Mouse (Mus musculus): ENCODE measurements around the gene Taf8. TPM values are rescaled to one million over a fixed set of nuclear protein-coding genes. Genes with fewer than 3 reads are reported as not detected.

Gene Taf8
- polyA plus RNA-seq, 1 experiment from 2014 or later, result 34.2 TPM

GRCm38 (mm10) chr17:47439396-47440028, 62.6 kb downstream of the Taf8 start:
- WGBS, result 39% methylated on average over 9 of the region's 9 CpGs

DNA sequence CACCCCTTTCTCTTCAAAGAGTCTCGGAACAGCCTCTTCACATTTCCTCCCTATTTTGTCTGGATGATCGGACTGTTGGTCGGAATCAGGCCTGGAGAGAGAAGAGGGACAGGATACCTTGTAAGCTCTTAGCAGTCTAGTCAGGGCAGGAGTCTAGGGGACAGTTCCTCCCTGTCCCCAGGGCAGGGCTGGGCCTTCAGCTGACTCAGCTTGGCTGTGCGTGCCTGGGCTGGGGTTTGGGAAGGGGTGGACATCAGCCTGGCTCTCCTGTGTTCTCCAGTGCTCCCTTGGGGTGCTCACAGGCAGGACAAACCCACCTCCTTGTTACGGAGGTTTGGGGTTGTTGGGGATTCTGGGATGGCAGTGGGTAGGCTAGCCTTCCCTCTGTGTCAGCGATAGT, 63.5 kb downstream of the Taf8 start:
- Histone ChIP-seq H3K9me3 (no peaks in the 10 kb centered on the region), H3K27me3 (peaks cover 39% of the 10 kb centered on the region), H3K4me3 (no peak overlapping the region), H3K27ac (no peak overlapping the region), H3K4me2 (replicated peaks) (no peak overlapping the region), H3K9ac (no peak overlapping the region), H3K4me1 (peaks cover 15% of the 10 kb centered on the region), H3K36me3 (no peaks in the 10 kb centered on the region)
- 57% methylated on average over 6 of the region's 6 CpGs for WGBS
- no peak for ATAC-seq (ENCODE audit: insufficient number of reproducible peaks, insufficient read depth, low FRiP score, low TSS enrichment)

More at GRCm38 (mm10) chr17:47439396-47440028, 62.6 kb downstream of the Taf8 start:
- Histone ChIP-seq H3K4me1 (peaks cover 15% of the 10 kb centered on the region), H3K4me3 (no peak overlapping the region), H3K27me3 (peaks cover 39% of the 10 kb centered on the region), H3K27ac (no peak overlapping the region), H3K36me3 (no peaks in the 10 kb centered on the region), H3K9ac (no peak overlapping the region), H3K4me2 (replicated peaks) (no peak overlapping the region), H3K9me3 (no peaks in the 10 kb centered on the region)
- ATAC-seq (ENCODE audit: insufficient number of reproducible peaks, insufficient read depth, low FRiP score, low TSS enrichment), result no peak

GRCm38 (mm10) chr17:47436907-47437547, 65.1 kb downstream of the Taf8 start, which contains the start of gene 1700001C19Rik:
Gene 1700001C19Rik (minus strand): TSS chr17:47437376.
- ATAC-seq (ENCODE audit: insufficient number of reproducible peaks, insufficient read depth, low FRiP score, low TSS enrichment), result no peak
- Histone ChIP-seq H3K4me1 (peaks cover 15% of the 10 kb centered on the region), H3K36me3 (no peaks in the 10 kb centered on the region), H3K4me3 (peak within 1 kb of the TSS; percentile 41), H3K9me3 (no peaks in the 10 kb centered on the region), H3K27ac (no peak within 1 kb of the TSS), H3K9ac (peak within 1 kb of the TSS; percentile 33), H3K4me2 (replicated peaks) (peak within 1 kb of the TSS; percentile 73), H3K27me3 (peaks cover 39% of the 10 kb centered on the region)
- 1% methylated on average over 25 of the region's 25 CpGs for WGBS

DNA sequence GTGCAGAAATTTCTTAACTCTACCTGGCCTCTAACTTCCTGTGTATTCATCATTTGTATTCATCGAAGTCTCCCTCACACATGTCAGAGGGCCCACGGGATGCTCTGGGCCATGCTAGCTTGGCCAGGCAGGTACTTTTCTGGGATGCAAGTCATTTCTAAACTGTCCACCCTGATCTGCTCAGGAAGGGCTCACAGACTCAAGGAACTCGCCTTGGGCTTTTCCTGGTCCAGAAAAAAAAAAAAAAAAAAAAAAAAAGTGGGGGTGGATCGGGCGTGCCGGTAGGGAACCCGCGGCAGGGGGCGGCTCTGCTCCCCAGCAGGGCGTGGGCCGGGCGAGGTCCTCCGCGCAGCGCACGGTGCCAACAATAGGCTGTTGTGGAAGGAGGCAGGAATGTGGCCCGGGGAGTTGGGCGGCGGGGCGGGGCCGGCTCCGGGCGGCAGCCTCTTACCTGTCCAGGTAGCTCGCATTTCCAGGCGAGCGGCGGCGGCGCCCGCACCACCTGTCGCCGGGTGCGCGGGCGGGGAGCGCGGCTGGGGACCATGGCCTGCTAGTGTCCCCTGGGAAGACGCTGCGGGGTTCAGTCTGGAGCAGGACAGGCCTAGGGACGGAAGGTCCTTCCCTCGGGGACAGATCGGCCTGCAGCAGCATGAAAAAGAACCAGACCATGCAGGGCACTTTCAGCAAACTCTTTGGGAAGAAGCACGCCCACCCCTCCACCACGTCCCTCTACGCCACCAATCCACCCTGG, 65.8 kb downstream of the Taf8 start, which contains the start of gene AI661453:
AI661453 (plus strand) TSS at position 460 of the 751 bp plus-strand sequence.
- Histone ChIP-seq H3K27me3 (peaks cover 39% of the 10 kb centered on the region), H3K4me2 (replicated peaks) (peak within 1 kb of the TSS; percentile 73), H3K4me1 (peaks cover 15% of the 10 kb centered on the region), H3K27ac (no peak within 1 kb of the TSS), H3K4me3 (peak within 1 kb of the TSS; percentile 41), H3K36me3 (no peaks in the 10 kb centered on the region), H3K9ac (peak within 1 kb of the TSS; percentile 33), H3K9me3 (no peaks in the 10 kb centered on the region)
- WGBS, result under 1% methylated on average over 45 of the region's 45 CpGs
- 0 out of 2 replicates have a peak, but pooled peaks have one; percentile 61 for ATAC-seq (ENCODE audit: insufficient number of reproducible peaks, insufficient read depth, low FRiP score, low TSS enrichment)

Other genes starting within 250 kb of the Taf8 start
- gene Mrps10, start 133.4 kb downstream of the Taf8 start, polyA plus RNA-seq (2016; fragmentation: Nextera tagmentation; extraction: Ambion mirVana), result 72.7 and 75.7 TPM in 2 replicates
- 1.7 and 1.9 TPM in 2 replicates for gene Guca1b, start 116.9 kb downstream of the Taf8 start, polyA plus RNA-seq (2016; fragmentation: Nextera tagmentation; extraction: Ambion mirVana)
- 0.71 and 1.5 TPM in 2 replicates for gene Guca1a, start 101.7 kb downstream of the Taf8 start, polyA plus RNA-seq (2016; fragmentation: Nextera tagmentation; extraction: Ambion mirVana)
- gene AI661453, start 65.7 kb downstream of the Taf8 start, polyA plus RNA-seq (2016; fragmentation: Nextera tagmentation; extraction: Ambion mirVana), result 0.61 and 0.65 TPM in 2 replicates
- 0.25 and 0.41 TPM in 2 replicates for gene 1700001C19Rik, start 64.9 kb downstream of the Taf8 start, polyA plus RNA-seq (2016; fragmentation: Nextera tagmentation; extraction: Ambion mirVana)
- 355 and 362 TPM in 2 replicates for gene Ccnd3, start 2.8 kb upstream of the Taf8 start, polyA plus RNA-seq (2016; fragmentation: Nextera tagmentation; extraction: Ambion mirVana)
- 29.6 and 30.7 TPM in 2 replicates for gene Bysl, start 109.2 kb upstream of the Taf8 start, polyA plus RNA-seq (2016; fragmentation: Nextera tagmentation; extraction: Ambion mirVana)
- gene Med20, start 109.3 kb upstream of the Taf8 start, polyA plus RNA-seq (2016; fragmentation: Nextera tagmentation; extraction: Ambion mirVana), result 46.9 and 47.2 TPM in 2 replicates
- 1.6 and 2.2 TPM in 2 replicates for gene Gm20517, start 109.3 kb upstream of the Taf8 start, polyA plus RNA-seq (2016; fragmentation: Nextera tagmentation; extraction: Ambion mirVana)
- 9.5 and 11.0 TPM in 2 replicates for gene Usp49, start 128.4 kb upstream of the Taf8 start, polyA plus RNA-seq (2016; fragmentation: Nextera tagmentation; extraction: Ambion mirVana)
- 397 and 414 TPM in 2 replicates for gene Tomm6, start 186.1 kb upstream of the Taf8 start, polyA plus RNA-seq (2016; fragmentation: Nextera tagmentation; extraction: Ambion mirVana)
- 7.3 and 8.0 TPM in 2 replicates for gene Frs3, start 186.7 kb upstream of the Taf8 start, polyA plus RNA-seq (2016; fragmentation: Nextera tagmentation; extraction: Ambion mirVana)
- gene Gm21981, start 192.2 kb upstream of the Taf8 start, polyA plus RNA-seq (2016; fragmentation: Nextera tagmentation; extraction: Ambion mirVana), result 0.27 and 0.31 TPM in 2 replicates
- 0.87 and 1.2 TPM in 2 replicates for gene Prickle4, start 192.4 kb upstream of the Taf8 start, polyA plus RNA-seq (2016; fragmentation: Nextera tagmentation; extraction: Ambion mirVana)
- not detected in 2 replicates for gene Pgc, start 224.6 kb upstream of the Taf8 start, polyA plus RNA-seq (2016; fragmentation: Nextera tagmentation; extraction: Ambion mirVana)
- gene Tfeb, start 234.7 kb upstream of the Taf8 start, polyA plus RNA-seq (2016; fragmentation: Nextera tagmentation; extraction: Ambion mirVana), result 5.2 and 6.0 TPM in 2 replicates